Mouse (Mus musculus) spleen, adult 2 months (tissue): Measurements from ENCODE around the gene Rbfox1.

ENCODE experiments used
- CTCF ChIP-seq: fragments of 200-500 bp; IDR thresholded peaks from 2 replicates; pipeline ENCODE4 v1.5.1; 2011; ENCODE audit warnings: mild to moderate bottlenecking, inconsistent platforms; ENCODE audit not compliant: insufficient read depth, insufficient read length, insufficient replicate concordance; ENCODE audit errors: extremely low read depth
- POLR2A ChIP-seq: fragments of 200-500 bp; IDR thresholded peaks from 2 replicates; pipeline ENCODE4 v1.6.1; 2011; ENCODE audit warnings: low read depth, low read length, inconsistent platforms

DNA sequence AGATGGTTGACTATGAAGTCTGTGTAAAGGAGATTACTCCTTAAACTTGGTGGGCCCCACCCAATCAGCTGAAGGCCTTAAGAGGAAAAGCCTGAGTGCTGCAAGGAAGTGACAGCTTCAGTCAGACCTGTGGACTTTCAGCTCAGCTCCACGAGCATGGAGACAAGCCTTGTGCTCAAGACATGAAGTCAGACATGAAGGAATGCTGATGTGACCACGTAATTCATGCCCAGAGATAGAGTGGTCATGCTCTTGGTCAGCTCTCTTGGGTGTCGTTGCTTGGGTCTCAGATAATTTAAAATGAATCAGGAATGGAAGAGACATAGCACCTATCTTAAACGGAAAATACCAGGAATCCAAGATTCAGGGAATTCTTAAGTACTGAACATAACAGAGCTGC is 1019.8 kb downstream of the Rbfox1 start:
- TF ChIP-seq POLR2A (no peak), CTCF (no peak)
